Mouse (Mus musculus) neural tube, embryonic 14.5 days (tissue): ENCODE results near the gene Cd27. TPM values are rescaled to one million over a fixed set of nuclear protein-coding genes. Genes with fewer than 3 reads are reported as not detected.
"Not testable (repeated sequence)": the region's sequence is repeated elsewhere in the genome, so short reads cannot be mapped to it uniquely, and the experiment has no call there.

Source experiments
- ATAC-seq: fragments of 200-750 bp; cut with Nextera tagmentation; 2 replicates; pipeline ENCODE4 v1.8.0; 2017; ENCODE audit warnings: low read depth, mild to moderate bottlenecking, moderate TSS enrichment, moderate library complexity
- H3K27ac ChIP-seq: fragments of 300-500 bp; sonication (generic); 2 replicates; pipeline ENCODE4 v1.5.1; 2014; ENCODE audit warnings: low read depth, mild to moderate bottlenecking, control low read depth, low read length, moderate library complexity, mixed read lengths
- H3K27me3 ChIP-seq: fragments of 300-500 bp; sonication (generic); 2 replicates; pipeline ENCODE4 v1.6.1; 2014; ENCODE audit warnings: low read length; ENCODE audit not compliant: control insufficient read depth, insufficient read depth
- H3K36me3 ChIP-seq: fragments of 300-500 bp; sonication (generic); 2 replicates; pipeline ENCODE4 v1.6.1; 2014; ENCODE audit warnings: low read length, mixed read lengths; ENCODE audit not compliant: control insufficient read depth, insufficient read depth
- H3K4me1 ChIP-seq: fragments of 300-500 bp; sonication (generic); 2 replicates; pipeline ENCODE4 v1.6.1; 2014; ENCODE audit warnings: low read length; ENCODE audit not compliant: control insufficient read depth, insufficient read depth
- H3K4me2 ChIP-seq: fragments of 300-500 bp; sonication (generic); 2 replicates; pipeline ENCODE4 v1.6.1; 2014; ENCODE audit warnings: mild to moderate bottlenecking, low read depth, low read length, control low read depth
- H3K4me3 ChIP-seq: fragments of 300-500 bp; sonication (generic); 2 replicates; pipeline ENCODE4 v1.5.1; 2014; ENCODE audit warnings: low read depth, low read length, control low read depth, mixed read lengths
- H3K9ac ChIP-seq: fragments of 300-500 bp; sonication (generic); replicated peaks from 2 replicates; pipeline ENCODE4 v1.6.1; 2014; ENCODE audit warnings: low read depth, mild to moderate bottlenecking, control low read depth, low read length, mixed read lengths
- H3K9me3 ChIP-seq: fragments of 300-500 bp; sonication (generic); 2 replicates; pipeline ENCODE4 v1.6.1; 2016; ENCODE audit warnings: low read length; ENCODE audit not compliant: control insufficient read depth
- WGBS: fragments of 180-500 bp; shearing (Covaris S2); extraction: QIAGEN DNeasy Blood & Tissue Kit; methylation state at CpG from one replicate; pipeline ENCODE4 v1.1.7; 2014; 5-methylcytosine and 5-hydroxymethylcytosine counted together
- polyA plus RNA-seq: library from polyadenylated mRNA; unstranded; fragments of >200 nt; fragmentation: Nextera tagmentation; extraction: Ambion mirVana; gene quantifications from 2 replicates; pipeline ENCODE4 v1.2.1, GENCODE M21; 2014

The Cd27 gene
- polyA plus RNA-seq: 1.0 and 2.5 TPM in 2 replicates

DNA sequence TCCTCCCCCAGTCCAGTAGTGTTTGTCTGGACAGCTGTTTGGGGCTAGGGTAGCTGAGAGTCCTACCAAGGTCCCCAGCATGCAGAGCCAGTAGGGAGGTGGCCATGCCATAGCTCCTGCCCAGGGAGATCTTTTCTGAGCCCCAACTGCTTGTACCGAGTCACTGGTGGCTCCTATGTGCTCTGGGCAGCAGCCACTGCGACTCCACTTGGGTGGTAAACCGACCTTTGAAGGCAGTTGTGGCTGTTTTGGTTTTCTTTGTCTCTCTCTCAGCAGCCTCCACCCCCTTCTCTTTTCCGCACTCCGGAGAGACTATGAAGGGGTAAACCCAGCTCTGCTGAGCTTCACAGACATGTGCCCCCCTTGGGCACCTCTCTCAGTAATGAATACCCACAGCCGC, at the start of gene Cd27:
TSS of gene Cd27 (minus strand) at position 229 of the 400 bp plus-strand sequence.
- no peaks in the 10 kb centered on the region for H3K27me3 ChIP-seq
- WGBS: 30% methylated on average over 6 of the region's 6 CpGs
- H3K36me3 ChIP-seq: no peaks in the 10 kb centered on the region
- H3K4me2 ChIP-seq: no peak within 1 kb of the TSS
- H3K27ac ChIP-seq: no peak within 1 kb of the TSS
- no peak for ATAC-seq
- no peak within 1 kb of the TSS for H3K4me3 ChIP-seq
- H3K4me1 ChIP-seq: peaks cover under 1% of the 10 kb centered on the region
- H3K9me3 ChIP-seq: no peaks in the 10 kb centered on the region
- no peak within 1 kb of the TSS for H3K9ac ChIP-seq

GRCm38 (mm10) chr6:125285890-125286289, 49.1 kb upstream of the Cd27 start, which contains the start of gene Tuba3a:
Tuba3a (minus strand) TSS chr6:125286042.
- Histone ChIP-seq H3K9ac (no peak within 1 kb of the TSS), H3K4me1 (no peaks in the 10 kb centered on the region), H3K4me2 (no peak within 1 kb of the TSS), H3K4me3 (no peak within 1 kb of the TSS), H3K9me3 (no peaks in the 10 kb centered on the region), H3K27ac (no peak within 1 kb of the TSS), H3K36me3 (no peaks in the 10 kb centered on the region), H3K27me3 (no peaks in the 10 kb centered on the region)
- WGBS: 97% methylated on average over 20 of the region's 22 CpGs
- no peak for ATAC-seq

GRCm38 (mm10) chr6:125284751-125285150, 47.9 kb upstream of the Cd27 start:
- no peaks in the 10 kb centered on the region for H3K4me1 ChIP-seq
- H3K27ac ChIP-seq: no peak overlapping the region
- H3K9me3 ChIP-seq: no peaks in the 10 kb centered on the region
- H3K4me3 ChIP-seq: no peak overlapping the region
- H3K36me3 ChIP-seq: no peaks in the 10 kb centered on the region
- no peak overlapping the region for H3K4me2 ChIP-seq
- 93% methylated on average over 7 of the region's 7 CpGs for WGBS
- H3K9ac ChIP-seq: no peak overlapping the region
- ATAC-seq: no peak
- H3K27me3 ChIP-seq: no peaks in the 10 kb centered on the region

DNA sequence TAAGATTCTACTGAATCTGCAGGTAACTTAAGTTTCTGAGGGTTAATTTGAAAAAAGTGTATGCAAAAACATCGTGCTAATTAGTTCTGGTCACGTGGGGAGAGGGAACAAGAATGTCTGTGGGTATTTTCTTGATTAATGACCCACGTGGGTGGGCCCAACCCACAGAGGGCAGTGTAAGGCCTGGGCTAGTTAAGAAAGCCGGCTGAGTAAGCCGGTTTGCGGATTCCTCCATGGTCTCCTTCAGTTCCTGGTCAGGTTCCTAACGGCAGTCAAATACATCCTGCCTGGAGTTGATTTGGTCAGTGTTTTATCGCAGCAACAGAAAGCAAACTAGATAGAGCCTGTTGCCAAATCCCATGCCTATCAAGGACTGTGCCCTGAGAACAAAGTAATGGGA, 47.4 kb upstream of the Cd27 start:
- 45% methylated on average over 8 of the region's 8 CpGs for WGBS
- Histone ChIP-seq H3K9me3 (no peaks in the 10 kb centered on the region), H3K4me2 (no peak overlapping the region), H3K4me3 (no peak overlapping the region), H3K9ac (no peak overlapping the region), H3K4me1 (no peaks in the 10 kb centered on the region), H3K27ac (no peak overlapping the region), H3K36me3 (no peaks in the 10 kb centered on the region), H3K27me3 (no peaks in the 10 kb centered on the region)
- no peak for ATAC-seq

- 93% methylated on average over 13 of the region's 13 CpGs for WGBS
- not testable (repeated sequence) for H3K4me2 ChIP-seq, H3K9me3 ChIP-seq, ATAC-seq, H3K36me3 ChIP-seq, H3K4me3 ChIP-seq, H3K9ac ChIP-seq, H3K27me3 ChIP-seq, H3K27ac ChIP-seq, H3K4me1 ChIP-seq
Observed at GRCm38 (mm10) chr6:125282721-125283120, 45.9 kb upstream of the Cd27 start.

DNA sequence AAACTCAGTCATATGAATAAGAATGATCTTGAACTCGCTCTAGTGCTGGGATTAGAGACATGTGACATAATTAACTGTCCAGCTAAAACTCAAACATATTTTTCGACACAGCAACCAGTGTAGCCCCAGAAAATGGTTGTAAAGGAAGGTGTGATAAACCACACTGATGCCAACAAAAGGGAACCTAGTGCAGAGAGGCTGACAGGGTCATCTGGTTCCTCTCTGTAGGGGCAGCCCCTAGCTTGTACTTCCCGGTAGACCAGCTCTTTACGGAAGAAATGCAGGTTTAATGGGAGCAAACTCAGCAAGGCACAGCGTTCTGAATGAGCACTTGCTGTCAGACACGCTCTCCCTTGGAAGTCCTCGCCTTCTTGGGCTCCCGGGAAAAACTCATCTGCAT, 42.9 kb upstream of the Cd27 start:
- no peak overlapping the region for H3K9ac ChIP-seq

DNA sequence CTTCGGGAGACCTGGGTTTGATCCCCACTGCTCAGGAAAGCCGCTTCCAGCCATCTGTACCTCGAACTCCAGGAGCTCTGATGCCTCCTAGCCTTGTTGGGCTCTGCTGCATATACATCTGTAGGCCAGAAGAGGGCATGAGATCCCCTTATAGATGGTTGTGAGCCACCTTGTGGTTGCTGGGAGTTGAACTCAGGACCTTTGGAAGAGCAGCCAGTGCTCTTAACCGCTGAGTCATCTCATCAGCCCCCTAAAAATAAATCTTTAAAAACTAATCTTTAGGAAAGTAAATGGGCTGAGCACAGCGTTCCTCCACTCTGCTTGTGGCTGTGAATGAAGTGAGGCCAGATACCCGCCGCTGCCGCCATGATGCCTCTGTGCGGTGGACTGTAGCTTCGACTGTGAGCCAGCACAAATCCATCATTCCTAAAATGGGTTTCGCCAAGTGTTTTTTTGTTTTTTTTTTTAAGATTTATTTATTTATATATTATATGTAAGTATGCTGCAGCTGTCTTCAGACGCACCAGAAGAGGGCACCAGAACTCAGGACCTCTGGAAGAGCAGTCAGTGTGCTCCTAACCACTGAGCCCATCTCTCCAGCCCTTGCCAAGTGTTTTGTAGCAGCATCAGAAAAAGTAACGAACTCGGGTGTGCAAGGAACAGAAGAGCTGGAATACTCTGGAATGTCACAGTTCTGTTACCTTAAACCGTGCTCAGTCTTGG, 38.2 kb upstream of the Cd27 start:
- WGBS: 62% methylated on average over 15 of the region's 15 CpGs
- H3K27ac ChIP-seq: no peak overlapping the region
- H3K4me2 ChIP-seq: no peak overlapping the region
- no peaks in the 10 kb centered on the region for H3K27me3 ChIP-seq
- H3K4me1 ChIP-seq: no peaks in the 10 kb centered on the region
- ATAC-seq: no peak
- H3K4me3 ChIP-seq: no peak overlapping the region
- H3K36me3 ChIP-seq: no peaks in the 10 kb centered on the region
- H3K9ac ChIP-seq: no peak overlapping the region
- no peaks in the 10 kb centered on the region for H3K9me3 ChIP-seq

More for the DNA sequence above, 42.9 kb upstream of the Cd27 start:
- Histone ChIP-seq H3K27me3 (no peaks in the 10 kb centered on the region), H3K27ac (no peak overlapping the region), H3K4me2 (no peak overlapping the region), H3K4me3 (no peak overlapping the region), H3K9me3 (no peaks in the 10 kb centered on the region), H3K4me1 (no peaks in the 10 kb centered on the region), H3K36me3 (no peaks in the 10 kb centered on the region)
- ATAC-seq: no peak
- 63% methylated on average over 8 of the region's 8 CpGs for whole genome bisulfite sequencing

GRCm38 (mm10) chr6:125272228-125272785, 35.5 kb upstream of the Cd27 start:
- 81% methylated on average over 10 of the region's 10 CpGs for WGBS
- Histone ChIP-seq H3K4me1 (no peaks in the 10 kb centered on the region), H3K4me2 (no peak overlapping the region), H3K27me3 (no peaks in the 10 kb centered on the region), H3K9me3 (no peaks in the 10 kb centered on the region), H3K36me3 (no peaks in the 10 kb centered on the region), H3K27ac (no peak overlapping the region), H3K4me3 (no peak overlapping the region), H3K9ac (no peak overlapping the region)
- no peak for ATAC-seq

- ATAC-seq: peak; percentile 92
- H3K4me3 ChIP-seq: no peak overlapping the region
- WGBS: 22% methylated on average over 17 of the region's 17 CpGs
Observed at GRCm38 (mm10) chr6:125271455-125272227, 34.8 kb upstream of the Cd27 start.

More at GRCm38 (mm10) chr6:125271455-125272227, 34.8 kb upstream of the Cd27 start:
- no peaks in the 10 kb centered on the region for H3K27me3 ChIP-seq
- no peaks in the 10 kb centered on the region for H3K9me3 ChIP-seq
- H3K36me3 ChIP-seq: no peaks in the 10 kb centered on the region
- no peaks in the 10 kb centered on the region for H3K4me1 ChIP-seq
- H3K4me2 ChIP-seq: no peak overlapping the region
- no peak overlapping the region for H3K27ac ChIP-seq
- H3K9ac ChIP-seq: no peak overlapping the region
